Mouse (Mus musculus) cortical plate, adult 2 months (tissue): ENCODE measurements at regions not wholly inside any gene's neighbourhood (a gene's known extent, or its start where the extent isn't known, plus 50 kb on each side); places are given as distances from the start of the nearest gene placed in this dataset.

Experiments used
- H3K27ac ChIP-seq: fragments of 200-500 bp; 2 replicates; pipeline ENCODE4 v1.5.1; 2012; ENCODE audit warnings: low read length, control low read depth, inconsistent platforms; ENCODE audit not compliant: insufficient read depth
- H3K4me1 ChIP-seq: fragments of 200-500 bp; 2 replicates; pipeline ENCODE4 v1.6.1; 2011; ENCODE audit warnings: low read length; ENCODE audit not compliant: control insufficient read depth, insufficient read depth
- H3K4me3 ChIP-seq: fragments of 200-500 bp; 2 replicates; pipeline ENCODE4 v1.5.1; 2011; ENCODE audit warnings: mild to moderate bottlenecking, low read length, control low read depth; ENCODE audit not compliant: insufficient read depth
- CTCF ChIP-seq: fragments of 200-500 bp; IDR thresholded peaks from 2 replicates; pipeline ENCODE4 v1.5.1; 2011; ENCODE audit warnings: mild to moderate bottlenecking, control low read depth, low read length; ENCODE audit not compliant: insufficient read depth; ENCODE audit errors: extremely low read depth
- POLR2A ChIP-seq: fragments of 200-500 bp; IDR thresholded peaks from 2 replicates; pipeline ENCODE4 v1.6.1; 2011; ENCODE audit warnings: mild to moderate bottlenecking, low read length, control low read depth; ENCODE audit not compliant: insufficient read depth; ENCODE audit errors: extremely low read depth

- Histone ChIP-seq H3K4me1 (no peaks in the 10 kb centered on the region), H3K4me3 (no peak overlapping the region), H3K27ac (no peak overlapping the region)
- TF ChIP-seq POLR2A (no peak), CTCF (no peak)
Observed at GRCm38 (mm10) chr2:105611014-105611413, 57.7 kb upstream of the Pax6 start.

- Histone ChIP-seq H3K4me3 (no peak overlapping the region), H3K4me1 (no peaks in the 10 kb centered on the region), H3K27ac (no peak overlapping the region)
- TF ChIP-seq POLR2A (no peak), CTCF (no peak)
Observed at GRCm38 (mm10) chr2:105611651-105612050, 57.0 kb upstream of the Pax6 start.

- no peaks in the 10 kb centered on the region for H3K4me1 ChIP-seq
- H3K27ac ChIP-seq: no peak overlapping the region
- no peak for TF ChIP-seq CTCF
- TF ChIP-seq POLR2A: no peak
- H3K4me3 ChIP-seq: no peak overlapping the region
Observed at GRCm38 (mm10) chr2:105612051-105612664, 56.5 kb upstream of the Pax6 start.

- no peak overlapping the region for H3K27ac ChIP-seq
Observed at GRCm38 (mm10) chr2:105612706-105613105, 56.0 kb upstream of the Pax6 start.

GRCm38 (mm10) chr2:105613243-105613642, 55.5 kb upstream of the Pax6 start:
- Histone ChIP-seq H3K4me3 (no peak overlapping the region), H3K4me1 (no peaks in the 10 kb centered on the region)
- TF ChIP-seq POLR2A: no peak

More at GRCm38 (mm10) chr2:105612706-105613105, 56.0 kb upstream of the Pax6 start:
- Histone ChIP-seq H3K4me1 (no peaks in the 10 kb centered on the region), H3K4me3 (no peak overlapping the region)
- TF ChIP-seq CTCF (no peak), POLR2A (no peak)

GRCm38 (mm10) chr2:105615891-105616733, 52.6 kb upstream of the Pax6 start:
- peak; percentile 36; the same call in 1 of the 2 replicates for TF ChIP-seq CTCF
- no peak for TF ChIP-seq POLR2A
- no peaks in the 10 kb centered on the region for H3K4me1 ChIP-seq
- H3K4me3 ChIP-seq: no peak overlapping the region
- H3K27ac ChIP-seq: no peak overlapping the region

More at GRCm38 (mm10) chr2:105613243-105613642, 55.5 kb upstream of the Pax6 start:
- H3K27ac ChIP-seq: no peak overlapping the region
